Mouse (Mus musculus) bone marrow macrophage, adult 2 months (primary cell): ENCODE data around the gene Gm29797.

Experiments used
- CTCF ChIP-seq: IDR thresholded peaks from 2 replicates; pipeline ENCODE4 v1.5.1; 2012; ENCODE audit warnings: low read depth, mild to moderate bottlenecking, low read length, moderate library complexity
- POLR2A ChIP-seq: IDR thresholded peaks from 2 replicates; pipeline ENCODE4 v1.6.1; 2012; ENCODE audit warnings: mild to moderate bottlenecking, low read depth, low read length, borderline replicate concordance

- no peak for TF ChIP-seq CTCF
- TF ChIP-seq POLR2A, result no peak
Observed at GRCm38 (mm10) chr2:181698241-181698640, 41.4 kb downstream of the Gm29797 start, which contains the start of gene Lkaaear1.
